8 mouse cellular contexts compared by ENCODE assay signal in genomic region chr4:152107493-152107892, GRCm38 (mm10). TPM values are rescaled to one million over a fixed set of nuclear protein-coding genes. Genes with fewer than 3 reads are reported as not detected.
DNase-seq lines count a peak whose midpoint lies in the region; ATAC-seq and TF ChIP-seq lines count a peak whose summit lies in the region.

No protein-coding gene starts in this region.

- intact Hi-C loops in gastrocnemius, postnatal 36 days (cut with DNase I), result no loop called here

- H3K27me3 ChIP-seq in neural tube, embryonic 11.5 days (ENCODE audit: control insufficient read depth, insufficient read depth, low read length), result no peaks in the 10 kb centered on the region
- H3K27me3 ChIP-seq in forebrain, embryonic 10.5 days (ENCODE audit: poor library complexity, severe bottlenecking), result peaks cover 51% of the 10 kb centered on the region
- H3K27me3 ChIP-seq in kidney, postnatal 0 days (ENCODE audit: insufficient read depth, low read length), result no peaks in the 10 kb centered on the region

- no peak for DNase-seq in neural tube, embryonic 11.5 days (ENCODE audit: low spot score)
- DNase-seq in neural tube, embryonic 10.5 days (ENCODE audit: extremely low spot score, low spot score), result no peak
- peak; percentile 57 for DNase-seq in forebrain, embryonic 10.5 days (ENCODE audit: extremely low spot score, low spot score)
- peak; percentile 78 for DNase-seq in kidney, postnatal 0 days (ENCODE audit: low spot score)
- DNase-seq in lung, postnatal 25 days (ENCODE audit: low spot score), result peak; percentile 89
- DNase-seq in urinary bladder, postnatal 25 days (ENCODE audit: low spot score), result peak; percentile 66
- no peak for DNase-seq in gastrocnemius, postnatal 36 days

- H3K9ac ChIP-seq in neural tube, embryonic 11.5 days (ENCODE audit: low read length), result peak overlapping the region; percentile 30; the same call in 1 of the 2 replicates
- 0 out of 2 replicates have a peak overlapping the region, but pooled peaks have one; percentile 24 for H3K9ac ChIP-seq in kidney, postnatal 0 days (ENCODE audit: low read depth, low read length)

- no peak overlapping the region for H3K27ac ChIP-seq in neural tube, embryonic 11.5 days (ENCODE audit: low read depth, low read length)
- peak overlapping the region; percentile 78 for H3K27ac ChIP-seq in forebrain, embryonic 10.5 days
- H3K27ac ChIP-seq in kidney, postnatal 0 days, result peak overlapping the region; percentile 93

- peak overlapping the region; percentile 64 for H3K4me2 ChIP-seq in neural tube, embryonic 11.5 days (ENCODE audit: low read depth)
- H3K4me2 ChIP-seq in kidney, postnatal 0 days (ENCODE audit: low read length), result peak overlapping the region; percentile 70

- peak; percentile 46 for ATAC-seq in neural tube, embryonic 11.5 days (ENCODE audit: insufficient read depth, low FRiP score, low TSS enrichment)
- ATAC-seq in kidney, postnatal 0 days (replicated peaks; ENCODE audit: low FRiP score, low read depth), result peak; percentile 89
- no peak for ATAC-seq in megakaryocyte-erythroid progenitor cell, adult 5-6 weeks (replicated peaks; ENCODE audit: low FRiP score, low TSS enrichment, poor library complexity, severe bottlenecking)

- peaks cover 15% of the 10 kb centered on the region for H3K4me1 ChIP-seq in neural tube, embryonic 11.5 days (ENCODE audit: control insufficient read depth, insufficient read depth, low read length)
- H3K4me1 ChIP-seq in forebrain, embryonic 10.5 days, result peaks cover 36% of the 10 kb centered on the region
- H3K4me1 ChIP-seq in kidney, postnatal 0 days (replicated peaks; ENCODE audit: insufficient read depth, low read length), result peaks cover 8% of the 10 kb centered on the region; the same call in 1 of the 2 replicates

- TF ChIP-seq CTCF in kidney, postnatal 0 days (IDR thresholded peaks at IDR 0.05; ENCODE audit: low read depth), result no peak

- H3K4me3 ChIP-seq in neural tube, embryonic 11.5 days (ENCODE audit: low read depth, low read length), result peak overlapping the region; percentile 23
- H3K4me3 ChIP-seq in forebrain, embryonic 10.5 days, result peak overlapping the region; percentile 59
- H3K4me3 ChIP-seq in kidney, postnatal 0 days (replicated peaks; ENCODE audit: low read depth, low read length), result peak overlapping the region; percentile 29

- under 1% methylated on average over 24 of the region's 24 CpGs for WGBS in neural tube, embryonic 11.5 days
- under 1% methylated on average over 24 of the region's 24 CpGs for WGBS in forebrain, embryonic 10.5 days
- WGBS in kidney, postnatal 0 days, result 26% methylated on average over 24 of the region's 24 CpGs

- peaks cover 5% of the 10 kb centered on the region for H3K36me3 ChIP-seq in neural tube, embryonic 11.5 days (ENCODE audit: control insufficient read depth, insufficient read depth, low read length)
- peaks cover 60% of the 10 kb centered on the region for H3K36me3 ChIP-seq in forebrain, embryonic 10.5 days (replicated peaks)
- peaks cover 26% of the 10 kb centered on the region for H3K36me3 ChIP-seq in kidney, postnatal 0 days (ENCODE audit: insufficient read depth, low read length)

- no peaks in the 10 kb centered on the region for H3K9me3 ChIP-seq in neural tube, embryonic 11.5 days (ENCODE audit: control insufficient read depth, low read length)
- no peaks in the 10 kb centered on the region for H3K9me3 ChIP-seq in forebrain, embryonic 10.5 days
- H3K9me3 ChIP-seq in kidney, postnatal 0 days (replicated peaks; ENCODE audit: low read length), result no peaks in the 10 kb centered on the region

RNA-seq across cellular contexts. Expression of gene Tnfrsf25, which starts 8.2 kb away (rescaled TPM):
- 0.42 and 0.62 TPM in 2 replicates for polyA plus RNA-seq in neural tube, embryonic 11.5 days (2014; fragmentation: Nextera tagmentation; extraction: Ambion mirVana)
- 0.72 and 0.96 TPM in 2 replicates for polyA plus RNA-seq in forebrain, embryonic 10.5 days (2016; fragmentation: Nextera tagmentation; extraction: Ambion mirVana)
- 0.68 and 0.83 TPM in 2 replicates for polyA plus RNA-seq in kidney, postnatal 0 days (2015; fragmentation: Nextera tagmentation; extraction: Ambion mirVana)
- total RNA-seq in megakaryocyte-erythroid progenitor cell, adult 5-6 weeks (2014; fragmentation: Nextera tagmentation), result not detected in 2 replicates
- not detected in 2 replicates for total RNA-seq in megakaryocyte-erythroid progenitor cell, adult 5-6 weeks (2017)
- under 1 TPM; 0.76 to 0.84 TPM for total RNA-seq in gastrocnemius, postnatal 36 days (2021)

RNA-seq across cellular contexts. Expression of gene Plekhg5, which starts 35.2 kb away (rescaled TPM):
- polyA plus RNA-seq in neural tube, embryonic 11.5 days (2014; fragmentation: Nextera tagmentation; extraction: Ambion mirVana), result 7.2 and 7.3 TPM in 2 replicates
- 9.6 and 9.8 TPM in 2 replicates for polyA plus RNA-seq in forebrain, embryonic 10.5 days (2016; fragmentation: Nextera tagmentation; extraction: Ambion mirVana)
- polyA plus RNA-seq in kidney, postnatal 0 days (2015; fragmentation: Nextera tagmentation; extraction: Ambion mirVana), result 18.3 and 19.3 TPM in 2 replicates
- 8.9 and 15.6 TPM in 2 replicates for total RNA-seq in megakaryocyte-erythroid progenitor cell, adult 5-6 weeks (2014; fragmentation: Nextera tagmentation)
- total RNA-seq in megakaryocyte-erythroid progenitor cell, adult 5-6 weeks (2017), result 6.8 and 7.1 TPM in 2 replicates
- total RNA-seq in gastrocnemius, postnatal 36 days (2021), result 1 to 10 TPM; 6.3 to 6.4 TPM

RNA-seq across cellular contexts. Expression of gene Espn, which starts 44.7 kb away (rescaled TPM):
- 0.48 and 1.1 TPM in 2 replicates for polyA plus RNA-seq in neural tube, embryonic 11.5 days (2014; fragmentation: Nextera tagmentation; extraction: Ambion mirVana)
- polyA plus RNA-seq in forebrain, embryonic 10.5 days (2016; fragmentation: Nextera tagmentation; extraction: Ambion mirVana), result 5.6 and 5.9 TPM in 2 replicates
- 32.9 and 35.0 TPM in 2 replicates for polyA plus RNA-seq in kidney, postnatal 0 days (2015; fragmentation: Nextera tagmentation; extraction: Ambion mirVana)
- 2.9 and 5.7 TPM in 2 replicates for total RNA-seq in megakaryocyte-erythroid progenitor cell, adult 5-6 weeks (2014; fragmentation: Nextera tagmentation)
- total RNA-seq in megakaryocyte-erythroid progenitor cell, adult 5-6 weeks (2017), result 2.2 and 3.1 TPM in 2 replicates
- total RNA-seq in gastrocnemius, postnatal 36 days (2021), result under 1 TPM; 0.27 to 0.43 TPM

RNA-seq across cellular contexts. Expression of gene Hes2, which starts 51.2 kb away (rescaled TPM):
- polyA plus RNA-seq in neural tube, embryonic 11.5 days (2014; fragmentation: Nextera tagmentation; extraction: Ambion mirVana), result 2.9 and 3.5 TPM in 2 replicates
- polyA plus RNA-seq in forebrain, embryonic 10.5 days (2016; fragmentation: Nextera tagmentation; extraction: Ambion mirVana), result not detected in 2 replicates
- polyA plus RNA-seq in kidney, postnatal 0 days (2015; fragmentation: Nextera tagmentation; extraction: Ambion mirVana), result 0.41 and 0.78 TPM in 2 replicates
- 0.35 TPM in 1 of 2 replicates, not detected in the other for total RNA-seq in megakaryocyte-erythroid progenitor cell, adult 5-6 weeks (2014; fragmentation: Nextera tagmentation)
- not detected in 2 replicates for total RNA-seq in megakaryocyte-erythroid progenitor cell, adult 5-6 weeks (2017)
- not detected for total RNA-seq in gastrocnemius, postnatal 36 days (2021)

Comparison
In these comparisons a context has a peak if more than half of its experiments do, and no peak if none do; other contexts are left out.
1. DNase-seq: peak in forebrain, embryonic 10.5 days (single experiment), kidney, postnatal 0 days (single experiment), lung, postnatal 25 days (single experiment) and urinary bladder, postnatal 25 days (single experiment); none in neural tube, embryonic 11.5 days (single experiment), neural tube, embryonic 10.5 days (single experiment) and gastrocnemius, postnatal 36 days (0 of 2).
2. Peak in every context shown above with its lines, with median percentiles within 50 percentile points of each other: H3K4me3 ChIP-seq.